Mouse (Mus musculus) adrenal gland, adult 2 months (tissue): ENCODE measurements around the gene Lamb1. TPM values are rescaled to one million over a fixed set of nuclear protein-coding genes. Genes with fewer than 3 reads are reported as not detected.

Experiments used
- DNase-seq: peaks from one replicate; pipeline ENCODE4 v3.0.0; 2021
- polyA plus RNA-seq: library from polyadenylated mRNA; depleted of rRNA; stranded (reverse); fragments of >200 nt; gene quantifications from 2 replicates; pipeline ENCODE4 v1.2.3, GENCODE M21; 2012
- total RNA-seq, 2 experiments: library from RNA; stranded (reverse); gene quantifications; 2 replicates each; pipeline ENCODE4 v1.2.3; 2021

The Lamb1 gene
- total and polyA plus RNA-seq, 3 experiments, result 33.2 to 147 (median 129) TPM

DNA sequence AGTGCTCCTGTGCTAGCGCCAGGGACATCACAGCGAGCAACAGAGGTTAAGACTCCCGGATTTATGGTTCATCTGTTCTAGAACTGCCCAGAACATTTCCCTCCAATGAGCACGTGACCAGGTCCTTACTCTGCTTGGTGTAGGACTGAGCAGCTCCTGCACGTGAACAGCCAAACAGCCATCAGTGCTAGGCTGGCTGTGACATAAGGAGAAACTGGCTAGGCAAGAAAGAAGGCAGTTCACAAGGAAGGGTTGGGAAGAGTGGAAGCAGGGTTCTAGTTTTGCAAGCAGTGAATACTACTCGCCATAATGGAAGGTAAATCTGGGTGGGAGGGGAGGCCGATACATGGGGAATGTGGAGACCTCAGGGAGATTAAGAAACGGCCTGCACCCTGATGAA is 10.1 kb upstream of the Lamb1 start:
- DNase-seq, result no peak

DNA sequence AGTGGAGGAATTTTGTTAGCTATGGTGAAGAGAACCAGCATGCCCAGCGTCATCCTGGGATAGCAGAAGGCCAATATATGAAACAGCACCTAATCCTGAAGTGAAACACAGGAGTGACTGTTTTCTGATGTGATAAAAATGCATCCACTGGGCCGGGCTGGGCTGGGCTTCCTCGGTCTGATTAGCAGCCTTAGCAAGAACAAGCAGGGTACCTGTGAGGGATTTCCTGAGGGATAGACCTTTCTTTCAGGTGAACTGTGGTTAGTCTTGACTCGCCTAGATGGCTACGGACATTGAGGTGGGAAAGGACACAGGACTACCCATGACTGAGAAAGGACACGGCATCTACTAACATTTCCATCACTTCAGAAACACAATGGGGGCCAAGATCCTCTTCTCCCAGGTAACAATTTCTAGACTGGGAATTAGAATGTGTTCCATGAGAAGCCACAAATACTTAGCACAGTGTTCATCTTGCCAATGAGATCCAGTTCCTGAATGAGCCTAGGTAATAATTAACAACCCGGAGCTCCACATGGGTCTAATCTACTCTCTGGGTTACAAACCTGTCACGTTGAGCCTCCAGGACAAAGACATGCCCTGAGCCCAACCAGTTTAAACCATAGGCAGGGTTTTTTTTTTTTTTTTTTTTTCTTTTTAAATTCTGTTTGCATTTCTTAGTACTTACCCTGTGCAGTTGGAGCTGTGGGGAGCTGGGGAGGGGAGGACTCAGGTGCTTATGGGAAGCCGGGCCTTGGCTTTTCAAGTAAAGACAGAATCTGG is 8.7 kb upstream of the Lamb1 start:
- no peak for DNase-seq

DNA sequence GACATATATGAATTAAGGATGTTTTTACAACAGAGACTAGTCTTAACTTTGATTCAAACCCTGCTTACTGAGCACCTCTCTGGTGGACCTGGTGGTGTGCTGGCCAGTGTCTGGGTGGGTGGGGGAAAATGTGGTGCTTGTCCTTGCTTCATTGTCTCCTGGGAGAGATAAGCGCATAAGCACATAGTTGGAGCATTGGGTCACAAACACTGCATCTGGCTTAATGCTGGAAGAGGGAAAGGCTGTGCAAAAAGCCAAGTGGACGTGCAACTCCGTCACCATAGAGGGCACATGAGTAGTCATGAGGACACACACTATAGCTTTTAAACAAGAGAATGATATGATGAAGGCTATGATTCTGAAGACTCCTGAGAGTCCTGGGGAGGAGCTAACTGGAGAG is 3.2 kb upstream of the Lamb1 start:
- no peak for DNase-seq

DNA sequence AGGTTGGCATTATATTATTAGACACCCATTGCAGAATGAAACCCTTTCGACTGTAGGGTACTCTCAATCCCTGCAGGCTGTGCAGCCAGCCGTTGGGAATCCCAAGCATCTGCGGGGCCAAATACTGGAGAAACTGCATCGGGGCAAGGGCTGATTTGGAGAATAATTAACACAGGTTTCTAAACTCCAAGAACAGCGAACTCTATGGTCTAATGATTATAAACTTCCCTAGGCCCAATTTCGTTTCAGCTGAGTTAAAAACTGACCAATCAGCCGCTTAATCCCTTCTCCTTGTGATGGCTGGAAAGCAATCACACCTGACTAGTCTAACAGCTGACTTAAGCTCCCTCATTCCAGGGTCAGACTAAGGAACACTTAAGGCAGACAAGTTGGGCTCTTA is 1.1 kb upstream of the Lamb1 start:
- no peak for DNase-seq

DNA sequence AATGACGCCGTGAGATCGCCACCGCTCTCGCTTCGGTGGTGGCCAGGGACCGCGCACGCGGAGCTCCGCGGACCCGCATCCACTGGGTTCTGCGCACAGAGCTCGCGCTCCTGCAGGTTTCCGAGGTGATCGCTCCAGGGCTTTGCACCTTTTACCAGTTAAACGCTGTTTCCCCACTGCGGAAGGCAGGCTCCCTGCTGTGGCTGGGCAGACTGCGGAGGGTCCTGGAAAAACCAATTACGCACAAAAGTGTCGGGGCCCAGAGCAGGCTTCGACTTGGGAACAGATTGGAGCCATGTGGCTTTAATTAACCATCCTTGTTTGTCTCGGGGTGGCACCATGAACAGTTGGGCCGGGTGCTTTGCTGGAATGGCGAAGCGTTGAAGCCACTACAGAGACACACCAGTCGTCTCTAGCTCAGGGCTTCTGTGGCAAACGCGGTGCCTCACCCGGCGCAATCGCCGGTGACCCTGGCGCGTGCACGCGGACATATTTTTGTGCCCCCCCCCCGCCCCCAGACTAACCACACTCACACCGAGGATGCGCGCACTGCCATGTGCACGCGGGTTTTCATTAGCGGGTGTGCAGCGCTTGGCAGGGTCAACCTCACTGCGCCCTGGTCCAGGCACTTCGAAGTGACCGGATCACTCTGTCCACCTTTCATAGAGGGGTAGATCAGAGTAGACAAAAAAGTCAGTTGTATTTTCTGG is 843 bp downstream of the Lamb1 start:
- DNase-seq, result peak; percentile 63

DNA sequence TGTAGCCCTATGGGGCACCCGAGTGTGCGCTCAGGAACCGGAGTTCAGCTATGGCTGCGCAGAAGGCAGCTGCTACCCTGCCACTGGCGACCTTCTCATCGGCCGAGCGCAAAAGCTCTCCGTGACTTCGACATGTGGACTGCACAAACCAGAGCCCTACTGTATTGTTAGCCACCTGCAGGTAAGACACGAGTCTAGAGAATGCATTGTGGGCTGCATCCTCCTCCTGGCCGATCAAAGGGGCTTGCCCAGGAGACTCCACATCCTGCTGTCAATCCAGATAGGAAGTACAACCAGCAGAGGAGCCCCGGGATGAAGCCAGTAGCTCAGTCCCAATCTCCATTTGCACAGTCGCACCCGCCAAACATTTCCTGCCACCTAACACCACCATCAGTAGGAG is 1.7 kb downstream of the Lamb1 start:
- DNase-seq, result no peak

DNA sequence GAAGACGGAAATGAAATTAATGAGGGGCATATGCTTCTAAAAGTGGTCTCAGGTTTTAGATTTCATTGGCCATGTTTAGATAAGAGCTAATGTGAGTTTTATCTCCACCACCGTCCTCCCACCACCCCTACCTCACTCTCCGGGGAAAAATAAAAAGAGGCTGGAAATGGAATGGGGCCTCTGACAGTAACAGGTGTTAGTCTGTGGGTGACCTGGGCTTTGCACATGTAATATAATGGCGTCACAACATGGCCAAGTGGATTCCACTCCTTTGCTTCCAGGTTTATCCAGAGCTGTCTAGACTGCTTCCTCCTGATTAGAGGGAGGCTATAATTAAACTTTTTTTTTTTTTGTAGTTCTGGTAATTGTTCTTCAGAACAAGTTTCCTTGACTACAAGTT is 2.3 kb downstream of the Lamb1 start:
- no peak for DNase-seq

DNA sequence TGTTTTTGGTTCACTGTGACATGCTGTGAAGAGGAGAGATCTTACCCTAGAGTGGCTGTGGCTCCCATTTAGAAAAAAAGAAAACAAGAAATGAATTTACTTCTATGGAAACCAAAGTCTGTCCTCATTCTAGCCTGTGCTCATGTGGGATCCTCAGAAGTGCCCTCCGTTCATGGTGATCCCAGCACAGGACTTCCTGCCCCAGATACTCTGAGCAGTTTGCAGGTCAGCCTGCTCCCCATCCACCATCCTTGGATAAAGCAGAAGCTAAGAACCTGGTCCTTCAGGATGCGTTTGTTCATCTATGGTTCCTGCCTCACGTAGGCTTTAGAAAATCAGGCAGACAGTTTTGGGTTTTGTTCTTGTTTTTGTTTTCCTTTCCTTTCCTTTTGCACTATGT is 3.3 kb downstream of the Lamb1 start:
- DNase-seq, result no peak

DNA sequence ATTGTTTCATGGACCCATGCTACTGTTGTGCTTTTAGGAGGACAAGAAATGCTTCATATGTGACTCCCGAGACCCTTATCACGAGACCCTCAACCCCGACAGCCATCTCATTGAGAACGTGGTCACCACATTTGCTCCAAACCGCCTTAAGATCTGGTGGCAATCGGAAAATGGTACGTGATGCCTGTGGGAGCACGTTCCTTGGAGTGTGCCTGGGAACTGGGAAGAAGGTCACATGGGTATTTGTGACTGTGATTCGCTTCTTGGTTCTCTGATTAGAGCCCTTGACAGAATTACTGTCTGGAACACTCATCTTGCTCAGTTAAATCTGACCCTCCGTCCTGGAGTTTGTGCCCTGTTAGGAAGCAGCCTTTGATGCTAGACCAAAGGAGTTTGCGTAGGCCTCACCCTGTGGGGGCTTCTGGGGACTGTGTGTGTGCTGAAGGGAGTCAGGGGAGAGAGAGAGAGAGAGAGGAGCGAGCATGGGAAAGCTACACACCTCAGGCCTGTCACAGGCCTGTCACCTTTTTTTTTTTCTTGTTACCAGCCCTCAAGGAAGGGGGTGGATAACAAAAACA is 4.1 kb downstream of the Lamb1 start:
- no peak for DNase-seq

DNA sequence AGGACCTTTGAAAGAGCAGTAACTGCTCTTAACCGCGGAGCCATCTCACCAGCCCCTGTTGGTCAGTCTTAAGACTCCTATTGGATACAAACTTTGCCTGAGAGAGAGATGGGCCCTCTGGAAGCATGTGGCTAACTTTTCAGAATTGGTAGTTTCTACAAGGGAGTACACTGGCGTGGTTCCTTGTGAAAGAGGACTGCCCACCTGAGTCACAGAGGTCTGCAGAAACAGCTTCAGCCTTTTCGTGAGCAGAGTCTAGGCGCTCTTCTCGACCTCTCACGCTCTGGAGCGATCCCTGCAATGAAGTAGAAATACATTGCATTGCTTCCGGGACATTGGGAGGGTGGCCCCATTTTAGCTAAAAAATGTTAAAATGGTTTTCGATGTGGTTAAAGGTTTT is 5.3 kb downstream of the Lamb1 start:
- no peak for DNase-seq

DNA sequence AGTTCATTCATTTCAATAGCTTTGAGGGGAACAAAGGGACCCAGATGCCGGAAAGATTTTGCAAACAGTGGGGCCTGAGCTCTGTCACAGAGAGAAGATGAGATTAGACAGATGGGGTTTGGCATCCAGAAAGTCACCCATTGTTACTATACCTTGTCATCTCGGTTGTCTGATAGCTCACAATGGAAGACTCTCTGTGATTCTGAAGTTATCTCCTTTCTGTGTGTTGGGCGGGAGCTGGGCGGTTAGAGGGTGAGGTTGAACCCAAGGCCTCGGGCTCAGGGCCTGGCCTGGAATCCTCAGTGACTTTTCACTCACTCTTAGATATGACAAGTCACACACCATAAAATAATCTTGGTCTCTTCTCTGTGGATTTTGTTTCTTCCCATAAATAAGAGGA is 5.7 kb downstream of the Lamb1 start:
- no peak for DNase-seq

DNA sequence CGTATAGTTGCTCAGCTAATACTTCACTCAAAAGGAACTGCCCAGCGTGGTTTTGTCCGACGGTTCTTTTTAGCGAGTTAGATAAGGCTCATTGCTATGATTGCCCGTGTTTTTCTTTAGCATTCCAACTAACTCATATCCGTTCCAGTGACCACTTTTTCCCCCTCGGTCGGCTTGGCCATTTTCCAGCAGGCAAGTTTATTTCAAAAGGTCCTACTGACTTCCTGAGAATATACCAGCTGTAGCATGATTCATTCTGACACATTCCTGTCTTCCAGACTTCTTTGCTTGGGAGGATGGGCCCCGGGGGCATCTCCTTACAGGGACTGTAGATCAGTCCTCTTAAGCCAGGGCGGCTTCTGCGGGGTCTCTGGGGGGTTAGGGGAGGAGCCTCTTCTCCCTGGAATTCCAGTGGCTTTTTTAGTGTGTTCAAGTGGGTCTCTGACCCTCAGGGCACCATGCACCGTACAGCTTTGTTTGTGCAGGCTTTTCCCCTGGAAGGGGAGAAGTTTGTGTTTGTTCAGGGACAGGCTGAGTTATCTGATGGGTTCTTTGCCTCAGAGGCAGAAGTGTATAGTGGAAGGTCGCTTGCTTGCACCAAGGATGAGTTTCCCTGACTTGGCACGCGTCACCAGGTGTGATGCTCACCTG is 6.5 kb downstream of the Lamb1 start:
- DNase-seq, result peak; percentile 67

DNA sequence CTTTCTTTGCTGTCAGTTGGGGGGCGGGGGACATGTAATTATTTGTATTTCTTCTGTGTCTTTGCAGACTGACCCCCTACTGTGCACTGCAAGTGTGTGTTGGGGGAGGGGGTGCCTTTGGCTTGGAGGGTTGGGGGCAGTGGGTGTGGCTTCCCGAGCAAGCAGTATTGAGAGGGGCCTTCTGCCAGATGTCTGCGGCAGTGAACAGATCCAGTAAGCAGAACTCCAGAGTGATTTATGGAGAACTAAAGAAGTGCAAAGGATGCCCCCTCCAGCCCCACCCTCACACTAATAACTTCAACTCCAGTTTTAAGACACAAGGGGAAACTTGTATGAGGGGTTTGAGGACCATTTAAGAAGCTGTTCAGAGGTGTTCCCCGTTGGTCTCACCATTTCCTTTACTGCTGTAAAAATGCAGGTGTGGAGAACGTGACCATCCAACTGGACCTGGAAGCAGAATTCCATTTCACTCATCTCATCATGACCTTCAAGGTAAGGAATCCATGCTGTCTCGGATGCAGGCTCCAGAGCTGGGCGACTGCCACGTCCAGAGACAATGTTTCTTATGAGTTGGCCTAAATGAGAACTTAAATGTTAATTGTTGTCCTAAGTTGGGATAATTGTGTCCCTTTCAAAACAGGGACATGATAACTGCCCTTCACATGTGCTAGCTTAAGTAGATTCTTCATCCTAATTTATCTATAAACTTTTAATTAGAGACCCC is 7.1 kb downstream of the Lamb1 start:
- no peak for DNase-seq

DNA sequence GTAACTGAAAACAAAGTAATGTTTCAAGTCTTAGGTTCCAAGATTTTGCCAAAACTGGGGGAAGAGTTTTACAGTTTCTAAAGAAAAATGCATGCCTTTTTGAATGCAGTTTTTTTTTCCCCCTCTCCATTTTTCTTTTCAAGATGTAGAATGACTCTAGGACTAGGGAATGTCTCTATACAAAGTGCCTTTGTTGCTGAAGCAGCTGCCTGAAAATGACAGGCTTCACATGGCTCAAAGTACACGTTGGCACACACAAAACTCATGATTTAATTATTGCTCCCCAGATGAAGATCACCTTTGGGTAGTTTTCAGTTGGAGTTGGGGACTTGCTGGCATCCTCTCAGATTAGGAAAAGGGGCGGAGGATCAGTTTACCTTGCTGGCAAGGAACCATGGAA is 7.8 kb downstream of the Lamb1 start:
- DNase-seq, result no peak

DNA sequence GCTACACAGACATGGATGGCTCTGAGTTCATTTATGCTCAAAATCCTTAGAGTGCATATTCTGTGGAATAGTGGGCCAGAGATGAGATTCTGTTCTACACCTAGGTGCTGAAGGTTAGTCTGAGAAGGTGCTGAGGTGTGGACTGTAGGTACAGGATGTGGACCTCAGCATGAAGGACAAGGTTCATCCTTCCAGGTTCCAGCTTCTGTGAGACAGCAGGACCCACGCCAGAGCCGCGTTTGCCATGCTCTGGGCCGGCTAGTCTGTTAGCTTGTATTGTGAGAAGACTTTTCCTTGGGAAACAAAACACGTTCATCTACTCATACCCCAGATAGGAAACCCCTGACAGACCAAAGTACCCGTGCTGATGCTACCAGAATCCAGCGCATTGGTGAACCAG is 8.6 kb downstream of the Lamb1 start:
- no peak for DNase-seq

DNA sequence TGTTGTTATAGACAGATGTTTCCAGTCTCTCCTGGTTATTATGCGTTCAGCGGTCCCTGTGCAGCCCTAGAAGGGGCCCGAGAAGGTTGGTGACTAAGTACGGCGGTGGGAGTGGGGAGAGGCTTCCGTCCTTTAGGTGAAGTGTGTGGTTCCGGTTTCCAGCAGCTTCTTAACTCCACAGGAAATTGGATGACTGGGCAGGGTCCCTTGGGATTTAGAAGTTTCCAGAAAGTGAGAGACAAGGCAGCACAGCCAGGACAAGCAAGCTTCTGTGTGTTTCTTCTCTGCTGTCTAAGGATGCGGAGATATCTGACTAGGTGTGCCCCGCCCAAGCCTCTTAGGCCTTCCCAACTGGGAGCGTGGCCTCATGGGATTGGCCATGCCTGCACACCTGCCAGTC is 10.4 kb downstream of the Lamb1 start:
- DNase-seq, result no peak

DNA sequence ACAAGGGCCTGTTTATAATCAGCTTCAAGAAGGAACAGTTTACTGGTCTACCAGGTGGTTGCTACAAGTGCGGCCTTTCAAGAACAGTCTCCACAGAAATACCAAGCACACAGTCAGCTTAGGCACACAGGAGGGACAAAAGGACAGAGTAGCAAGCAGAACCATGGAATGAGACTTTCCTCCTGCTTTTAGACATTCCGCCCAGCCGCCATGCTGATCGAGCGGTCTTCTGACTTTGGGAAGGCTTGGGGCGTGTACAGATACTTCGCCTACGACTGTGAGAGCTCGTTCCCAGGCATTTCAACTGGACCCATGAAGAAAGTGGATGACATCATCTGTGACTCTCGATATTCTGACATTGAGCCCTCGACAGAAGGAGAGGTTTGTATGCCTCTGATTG is 13.2 kb downstream of the Lamb1 start:
- peak; percentile 21 for DNase-seq

DNA sequence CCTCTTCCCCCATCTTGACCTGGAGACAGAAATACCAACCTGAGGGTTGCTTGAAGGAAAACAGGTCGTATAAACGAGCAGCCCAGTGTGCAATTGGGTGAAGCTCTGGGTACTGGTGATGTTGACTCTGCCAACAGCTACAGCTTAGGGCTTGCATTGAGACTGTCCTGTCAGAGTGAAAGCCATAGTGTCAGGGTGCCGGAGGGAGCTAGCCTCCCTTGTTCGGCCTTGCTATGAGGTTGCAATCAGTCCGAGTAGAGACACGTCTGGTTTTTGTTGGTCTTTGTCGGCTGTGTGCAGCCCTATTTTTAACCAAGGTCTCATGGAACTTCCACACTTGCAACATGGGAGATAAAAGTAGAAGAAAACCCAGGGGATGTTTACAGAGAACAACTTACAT is 15.3 kb downstream of the Lamb1 start:
- DNase-seq, result peak; percentile 18

DNA sequence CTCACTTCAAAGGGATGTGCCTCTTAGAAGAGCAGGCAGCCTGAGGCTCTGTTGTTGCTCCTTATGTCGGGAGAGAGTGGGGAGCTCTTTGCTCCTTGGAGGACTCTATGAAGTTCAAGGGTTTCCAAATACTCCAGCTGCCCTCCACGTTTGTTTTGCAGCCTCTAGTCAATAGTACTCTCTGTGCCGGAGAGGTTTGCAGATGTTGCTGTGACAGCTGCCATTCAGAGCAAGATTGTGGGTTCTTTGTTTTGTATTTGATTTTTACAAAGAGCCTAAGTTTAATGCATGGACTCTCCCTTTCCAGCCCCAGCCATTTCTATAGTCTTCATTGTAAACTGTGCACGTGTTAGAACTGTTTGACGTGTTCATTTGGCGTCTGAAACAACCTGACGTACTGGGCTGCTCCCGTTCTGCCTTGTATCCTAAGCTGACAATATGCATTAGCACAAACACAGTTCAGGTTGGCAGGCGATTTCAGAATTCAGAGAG is 16.1 kb downstream of the Lamb1 start:
- no peak for DNase-seq

DNA sequence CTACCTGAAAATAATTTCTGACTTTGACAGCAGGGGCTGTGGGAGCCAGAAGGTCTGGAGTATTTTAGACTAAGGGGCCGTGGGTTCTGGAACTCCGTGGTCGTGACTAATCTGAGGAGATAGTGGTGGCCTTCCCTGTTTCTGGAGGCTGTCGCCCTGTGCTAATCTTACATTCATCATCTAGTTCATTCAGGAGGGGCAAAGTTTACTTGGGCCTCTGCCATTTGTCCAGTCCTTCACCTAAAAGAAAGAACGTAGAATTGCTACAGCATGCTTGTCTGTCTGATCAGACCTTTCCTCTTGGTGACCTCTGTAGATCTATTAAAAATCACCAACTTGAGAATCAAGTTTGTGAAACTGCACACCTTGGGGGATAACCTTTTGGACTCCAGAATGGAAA is 17.2 kb downstream of the Lamb1 start:
- peak; percentile 56 for DNase-seq

DNA sequence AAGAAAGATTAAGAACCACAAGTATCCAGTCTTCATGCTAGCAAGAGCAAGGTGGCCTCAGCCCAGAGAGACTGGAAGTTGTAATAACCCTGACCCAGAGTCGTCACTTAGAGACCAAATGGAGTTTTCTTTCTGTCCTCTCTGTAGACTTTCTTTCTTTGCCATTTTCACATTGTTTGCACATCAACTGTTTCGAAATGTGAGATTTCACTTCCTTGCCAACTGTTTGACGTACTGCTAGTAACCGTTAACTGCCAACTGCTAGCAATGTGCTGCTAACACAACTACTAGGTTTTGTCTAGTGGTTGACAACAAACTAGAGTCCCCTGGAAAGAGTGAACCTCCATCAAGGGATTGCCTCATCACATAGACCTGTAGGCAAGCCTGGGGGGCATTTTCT is 18.1 kb downstream of the Lamb1 start:
- DNase-seq, result no peak

DNA sequence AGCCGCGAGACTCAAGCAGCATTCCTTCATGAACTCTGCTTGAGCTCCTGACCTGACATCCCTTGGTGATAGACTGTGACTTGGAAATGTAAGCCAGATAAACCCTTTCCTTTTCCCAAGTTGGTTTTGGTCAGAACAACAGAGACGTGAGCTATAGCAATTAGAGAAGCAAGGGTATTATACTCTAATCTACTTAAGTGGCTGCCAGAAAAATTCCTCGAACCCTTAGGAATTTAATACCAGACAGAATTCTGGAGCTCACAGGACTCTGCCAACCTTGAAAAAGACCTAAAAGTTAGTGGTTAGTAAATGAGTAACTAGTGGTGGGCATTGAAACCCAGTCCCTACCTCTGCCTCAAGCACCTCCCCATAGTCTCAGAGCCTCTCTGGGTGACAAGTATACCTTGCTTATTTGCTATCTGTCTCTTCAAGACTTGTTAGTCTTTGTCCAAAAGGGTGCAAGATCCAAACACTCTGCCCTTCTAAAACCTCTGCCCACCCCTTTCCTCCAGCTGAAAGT is 18.6 kb downstream of the Lamb1 start:
- DNase-seq, result no peak
